Mouse (Mus musculus): ENCODE measurements around the gene Gosr2. TPM values are rescaled to one million over a fixed set of nuclear protein-coding genes. Genes with fewer than 3 reads are reported as not detected.

Gosr2 gene
- polyA plus RNA-seq, 1 experiment = 99.9 TPM

- Histone ChIP-seq H3K4me3 (ENCODE audit: insufficient read depth, low read length) (no peak overlapping the region), H3K4me1 (ENCODE audit: control insufficient read depth, insufficient read depth, low read length) (no peaks in the 10 kb centered on the region), H3K27ac (ENCODE audit: insufficient read depth, low read length) (no peak overlapping the region)
- TF ChIP-seq POLR2A (IDR thresholded peaks at IDR 0.05; ENCODE audit: extremely low read depth, insufficient read depth, low read length) (no peak), CTCF (IDR thresholded peaks at IDR 0.05; ENCODE audit: extremely low read depth, insufficient read depth, low read length) (no peak)
Observed at GRCm38 (mm10) chr11:103722040-103722481, 24.4 kb upstream of the Gosr2 start.

GRCm38 (mm10) chr11:103721468-103722039, 23.9 kb upstream of the Gosr2 start:
- H3K4me1 ChIP-seq (ENCODE audit: control insufficient read depth, insufficient read depth, low read length) = no peaks in the 10 kb centered on the region
- no peak overlapping the region for H3K27ac ChIP-seq (ENCODE audit: insufficient read depth, low read length)
- TF ChIP-seq CTCF (IDR thresholded peaks at IDR 0.05; ENCODE audit: extremely low read depth, insufficient read depth, low read length) = peak; percentile 33; the same call in 1 of the 2 replicates
- TF ChIP-seq POLR2A (IDR thresholded peaks at IDR 0.05; ENCODE audit: extremely low read depth, insufficient read depth, low read length) = no peak
- H3K4me3 ChIP-seq (ENCODE audit: insufficient read depth, low read length) = no peak overlapping the region

- TF ChIP-seq CTCF (IDR thresholded peaks at IDR 0.05; ENCODE audit: extremely low read depth, insufficient read depth, low read length) (no peak), POLR2A (IDR thresholded peaks at IDR 0.05; ENCODE audit: extremely low read depth, insufficient read depth, low read length) (no peak)
- no peaks in the 10 kb centered on the region for H3K4me1 ChIP-seq (ENCODE audit: control insufficient read depth, insufficient read depth, low read length)
- no peak overlapping the region for H3K27ac ChIP-seq (ENCODE audit: insufficient read depth, low read length)
- H3K4me3 ChIP-seq (ENCODE audit: insufficient read depth, low read length) = no peak overlapping the region
Observed at GRCm38 (mm10) chr11:103719436-103719835, 21.7 kb upstream of the Gosr2 start.

GRCm38 (mm10) chr11:103716971-103717370, 19.3 kb upstream of the Gosr2 start:
- Histone ChIP-seq H3K4me3 (ENCODE audit: insufficient read depth, low read length) (no peak overlapping the region), H3K27ac (ENCODE audit: insufficient read depth, low read length) (no peak overlapping the region), H3K4me1 (ENCODE audit: control insufficient read depth, insufficient read depth, low read length) (no peaks in the 10 kb centered on the region)
- TF ChIP-seq POLR2A (IDR thresholded peaks at IDR 0.05; ENCODE audit: extremely low read depth, insufficient read depth, low read length) (no peak), CTCF (IDR thresholded peaks at IDR 0.05; ENCODE audit: extremely low read depth, insufficient read depth, low read length) (no peak)

- TF ChIP-seq CTCF (IDR thresholded peaks at IDR 0.05; ENCODE audit: extremely low read depth, insufficient read depth, low read length) (no peak), POLR2A (IDR thresholded peaks at IDR 0.05; ENCODE audit: extremely low read depth, insufficient read depth, low read length) (no peak)
- Histone ChIP-seq H3K4me3 (ENCODE audit: insufficient read depth, low read length) (no peak overlapping the region), H3K27ac (ENCODE audit: insufficient read depth, low read length) (no peak overlapping the region), H3K4me1 (ENCODE audit: control insufficient read depth, insufficient read depth, low read length) (no peaks in the 10 kb centered on the region)
Observed at GRCm38 (mm10) chr11:103714074-103714473, 16.4 kb upstream of the Gosr2 start.

- H3K4me3 ChIP-seq (ENCODE audit: insufficient read depth, low read length) = no peak overlapping the region
- no peaks in the 10 kb centered on the region for H3K4me1 ChIP-seq (ENCODE audit: control insufficient read depth, insufficient read depth, low read length)
- TF ChIP-seq CTCF (IDR thresholded peaks at IDR 0.05; ENCODE audit: extremely low read depth, insufficient read depth, low read length) = no peak
- no peak overlapping the region for H3K27ac ChIP-seq (ENCODE audit: insufficient read depth, low read length)
Observed at GRCm38 (mm10) chr11:103711851-103712587, 14.3 kb upstream of the Gosr2 start.

- no peak for TF ChIP-seq POLR2A (IDR thresholded peaks at IDR 0.05; ENCODE audit: extremely low read depth, insufficient read depth, low read length)
- TF ChIP-seq CTCF (IDR thresholded peaks at IDR 0.05; ENCODE audit: extremely low read depth, insufficient read depth, low read length) = no peak
- Histone ChIP-seq H3K27ac (ENCODE audit: insufficient read depth, low read length) (no peak overlapping the region), H3K4me1 (ENCODE audit: control insufficient read depth, insufficient read depth, low read length) (no peaks in the 10 kb centered on the region), H3K4me3 (ENCODE audit: insufficient read depth, low read length) (no peak overlapping the region)
Observed at GRCm38 (mm10) chr11:103709982-103710381, 12.3 kb upstream of the Gosr2 start.

GRCm38 (mm10) chr11:103707005-103707404, 9.3 kb upstream of the Gosr2 start:
- Histone ChIP-seq H3K4me3 (ENCODE audit: insufficient read depth, low read length) (no peak overlapping the region), H3K27ac (ENCODE audit: insufficient read depth, low read length) (no peak overlapping the region), H3K4me1 (ENCODE audit: control insufficient read depth, insufficient read depth, low read length) (no peaks in the 10 kb centered on the region)
- TF ChIP-seq CTCF (IDR thresholded peaks at IDR 0.05; ENCODE audit: extremely low read depth, insufficient read depth, low read length) (no peak), POLR2A (IDR thresholded peaks at IDR 0.05; ENCODE audit: extremely low read depth, insufficient read depth, low read length) (no peak)

- TF ChIP-seq CTCF (IDR thresholded peaks at IDR 0.05; ENCODE audit: extremely low read depth, insufficient read depth, low read length) (no peak), POLR2A (IDR thresholded peaks at IDR 0.05; ENCODE audit: extremely low read depth, insufficient read depth, low read length) (no peak)
- Histone ChIP-seq H3K4me3 (ENCODE audit: insufficient read depth, low read length) (peak overlapping the region; percentile 85; the same call in 1 of the 2 replicates), H3K27ac (ENCODE audit: insufficient read depth, low read length) (peak overlapping the region; percentile 99; the same call in 1 of the 2 replicates), H3K4me1 (ENCODE audit: control insufficient read depth, insufficient read depth, low read length) (0 out of 2 replicates have a peak, but pooled peaks cover 2% of the 10 kb centered on the region)
Observed at GRCm38 (mm10) chr11:103698226-103698625, 528 bp upstream of the Gosr2 start.

Measured in cortical plate, adult 2 months (tissue).